Mouse (Mus musculus): ENCODE data around the gene Fgfr2.
"Not testable (repeated sequence)": the region's sequence is repeated elsewhere in the genome, so short reads cannot be mapped to it uniquely, and the experiment has no call there.

The Fgfr2 gene

DNA sequence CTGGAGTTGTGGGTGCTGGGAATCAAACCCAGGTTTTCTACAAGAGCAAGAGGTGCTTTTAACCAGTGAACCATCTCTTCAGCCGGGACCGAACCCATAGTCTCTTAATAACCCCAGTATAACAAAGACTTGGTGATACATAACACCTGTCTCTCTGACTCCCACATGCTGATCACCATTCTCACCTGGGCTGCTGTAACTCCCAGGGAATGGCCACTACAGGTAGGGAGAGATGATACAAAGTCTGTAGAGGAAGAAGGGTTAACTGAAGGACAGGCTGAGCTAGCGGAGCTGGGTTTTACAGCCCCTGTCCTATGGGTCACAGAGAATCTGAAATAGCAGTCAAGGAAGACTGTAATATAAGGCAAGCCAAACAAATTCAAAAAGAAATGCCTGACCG, 2580.0 kb downstream of the Fgfr2 start:
- no peak for DNase-seq (ENCODE audit: low spot score)

DNA sequence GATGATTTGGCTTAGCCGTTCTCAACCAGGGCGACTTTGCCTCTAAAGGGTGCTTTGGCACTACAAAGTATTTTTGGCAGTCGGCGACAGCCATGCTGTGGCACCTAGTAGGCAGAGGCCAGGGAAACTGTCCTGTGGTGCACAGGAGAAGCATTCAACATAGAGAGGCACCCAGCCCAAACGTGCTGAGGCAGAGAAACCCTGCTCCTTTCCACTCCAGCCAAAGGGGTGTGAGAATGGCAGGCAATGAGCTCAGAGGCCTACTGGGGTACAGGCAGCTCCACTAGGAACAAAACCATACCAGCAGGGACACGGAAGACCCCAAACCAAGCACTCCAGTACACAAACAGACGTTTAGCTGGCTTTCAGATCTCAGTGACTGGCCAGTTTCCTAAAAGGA, 2583.0 kb downstream of the Fgfr2 start:
- DNase-seq (ENCODE audit: low spot score) = no peak

DNA sequence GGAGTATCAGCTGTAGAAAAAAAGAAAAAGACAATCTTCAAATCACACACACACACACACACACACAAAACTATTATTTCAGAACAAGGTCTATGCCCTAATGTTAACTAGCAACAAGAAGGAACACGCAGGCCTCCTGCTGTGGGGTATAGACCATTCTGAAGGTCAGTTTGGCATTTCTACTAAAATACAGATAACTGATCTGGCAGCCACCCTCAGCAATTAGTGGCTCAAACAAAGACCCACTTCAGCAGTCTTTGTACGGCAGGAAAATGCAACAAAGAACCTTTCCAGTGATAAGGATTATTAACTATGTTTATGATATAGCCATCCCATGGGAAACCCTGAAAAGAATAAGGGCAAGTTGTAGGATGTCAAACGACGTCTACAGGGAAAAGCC, 2586.1 kb downstream of the Fgfr2 start:
- no peak for DNase-seq (ENCODE audit: low spot score)

DNA sequence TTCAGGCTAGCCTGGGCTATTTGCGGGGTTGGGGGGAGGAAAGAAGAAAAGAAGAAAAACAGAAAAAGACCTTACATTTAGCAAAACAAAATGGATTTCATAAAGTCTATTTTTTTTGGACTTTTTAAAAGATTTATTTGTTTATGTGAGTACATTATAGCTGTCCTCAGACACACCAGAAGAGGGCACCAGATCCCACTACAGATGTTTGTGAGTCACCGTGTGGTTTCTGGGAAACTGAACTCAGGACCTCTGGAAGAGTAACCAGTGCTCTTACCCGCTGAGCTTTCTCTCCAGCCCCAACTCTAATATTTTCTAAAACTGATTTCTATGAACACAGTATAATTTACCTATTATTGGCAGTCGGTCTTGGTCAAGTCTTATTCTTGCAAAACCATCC, 2588.0 kb downstream of the Fgfr2 start:
- no peak for DNase-seq (ENCODE audit: low spot score)

DNA sequence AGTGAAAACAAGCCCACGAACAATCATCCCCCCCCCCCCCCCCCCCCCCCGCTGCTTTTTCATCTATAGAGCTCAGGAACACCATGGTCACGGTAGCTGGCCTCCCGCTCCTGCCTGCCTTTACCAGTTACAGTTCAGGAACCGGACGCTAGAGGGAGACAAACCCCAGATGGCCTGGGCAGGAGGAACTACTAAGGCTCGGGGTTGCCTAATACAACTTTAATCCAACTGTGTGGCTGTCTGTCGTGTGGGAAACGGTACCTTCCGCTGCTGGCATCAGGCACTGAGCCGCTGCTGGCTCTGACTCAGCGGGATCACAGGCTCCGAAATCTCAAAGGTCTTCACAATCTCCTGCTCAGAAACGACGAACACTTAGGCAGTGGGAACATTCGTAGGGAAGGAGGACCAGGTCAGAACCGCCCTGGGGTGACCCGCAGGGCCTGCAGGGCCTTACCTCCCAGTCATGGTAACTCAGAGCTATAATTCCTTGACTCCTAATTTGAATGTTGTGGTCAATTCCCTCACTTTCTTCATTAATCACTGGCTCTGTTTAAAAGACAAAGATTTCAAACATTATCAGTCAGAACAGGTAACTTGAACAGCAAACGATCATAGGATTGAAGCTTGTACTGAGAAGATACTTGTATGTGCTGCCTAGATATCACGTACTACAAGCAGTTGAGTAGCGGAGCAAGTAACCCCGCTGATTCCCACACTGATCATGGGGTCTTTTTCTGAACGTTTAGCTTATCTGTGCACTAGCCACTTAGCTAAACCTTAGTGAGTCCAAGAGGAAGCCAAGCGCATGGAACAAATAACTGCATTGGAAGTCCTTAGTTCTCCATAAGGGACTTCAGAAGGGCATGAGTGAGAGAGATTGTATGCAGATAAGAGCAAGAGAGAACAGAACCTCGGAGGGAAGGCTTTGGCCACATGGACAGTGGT, 2589.6 kb downstream of the Fgfr2 start:
- DNase-seq (ENCODE audit: low spot score) = peak; percentile 91

DNA sequence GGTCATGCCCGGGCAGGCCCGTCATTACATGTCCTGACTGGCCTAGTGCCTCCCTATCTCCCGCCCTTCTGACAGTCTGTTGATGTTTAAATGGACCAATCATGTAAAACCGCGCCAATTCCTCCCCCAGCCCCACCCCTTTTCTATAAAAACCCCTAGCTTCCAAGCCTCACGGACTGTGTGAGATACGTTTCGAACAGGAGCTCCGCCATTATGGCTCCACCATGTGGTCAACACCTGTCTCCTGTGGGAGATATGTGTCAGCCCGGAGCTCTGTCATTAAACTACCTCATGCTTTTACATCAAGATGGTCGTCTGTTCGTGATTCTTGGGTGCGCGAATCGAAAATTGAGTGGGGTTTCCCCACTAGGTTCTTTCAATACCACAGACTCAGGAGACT, 2592.0 kb downstream of the Fgfr2 start:
- DNase-seq (ENCODE audit: low spot score) = not testable (repeated sequence)

DNA sequence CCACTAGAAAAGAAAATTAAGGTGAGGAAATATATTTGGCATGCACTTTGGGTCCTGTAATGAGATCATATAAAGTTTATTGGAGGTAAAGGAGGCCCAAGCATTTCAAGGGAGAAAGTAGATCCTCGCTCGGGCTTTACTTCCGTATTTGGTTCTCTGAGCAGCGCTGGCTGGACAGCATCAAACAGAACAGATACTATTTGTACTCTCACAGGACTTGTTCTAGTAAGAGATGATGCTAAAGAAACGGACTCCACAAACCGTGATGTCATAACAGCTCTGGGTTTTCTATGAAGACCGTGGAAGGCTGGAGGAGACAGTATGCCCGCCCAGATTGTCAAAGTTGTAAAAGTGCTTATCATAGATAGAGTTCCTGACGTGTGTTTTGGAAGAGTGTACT, 2595.8 kb downstream of the Fgfr2 start:
- DNase-seq (ENCODE audit: low spot score) = no peak

DNA sequence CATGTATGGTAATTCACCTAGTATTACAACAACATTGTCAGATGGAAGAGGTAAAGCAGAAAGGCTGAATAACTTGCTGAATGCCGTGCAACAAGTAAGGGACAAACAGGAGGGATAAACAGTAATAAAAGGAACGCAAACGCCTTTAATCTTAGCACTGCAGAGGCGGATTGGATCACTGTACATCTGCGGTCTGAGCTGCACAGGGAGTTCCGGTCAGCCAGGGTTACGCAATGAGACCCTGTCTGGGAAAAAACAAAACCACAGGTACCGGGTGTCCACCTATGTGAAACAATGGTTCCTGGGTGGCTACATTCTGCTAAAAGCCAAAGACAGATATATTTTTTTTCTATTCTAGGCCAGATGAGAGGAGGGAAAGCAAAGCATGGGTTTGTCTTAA, 2599.7 kb downstream of the Fgfr2 start:
- no peak for DNase-seq (ENCODE audit: low spot score)

DNA sequence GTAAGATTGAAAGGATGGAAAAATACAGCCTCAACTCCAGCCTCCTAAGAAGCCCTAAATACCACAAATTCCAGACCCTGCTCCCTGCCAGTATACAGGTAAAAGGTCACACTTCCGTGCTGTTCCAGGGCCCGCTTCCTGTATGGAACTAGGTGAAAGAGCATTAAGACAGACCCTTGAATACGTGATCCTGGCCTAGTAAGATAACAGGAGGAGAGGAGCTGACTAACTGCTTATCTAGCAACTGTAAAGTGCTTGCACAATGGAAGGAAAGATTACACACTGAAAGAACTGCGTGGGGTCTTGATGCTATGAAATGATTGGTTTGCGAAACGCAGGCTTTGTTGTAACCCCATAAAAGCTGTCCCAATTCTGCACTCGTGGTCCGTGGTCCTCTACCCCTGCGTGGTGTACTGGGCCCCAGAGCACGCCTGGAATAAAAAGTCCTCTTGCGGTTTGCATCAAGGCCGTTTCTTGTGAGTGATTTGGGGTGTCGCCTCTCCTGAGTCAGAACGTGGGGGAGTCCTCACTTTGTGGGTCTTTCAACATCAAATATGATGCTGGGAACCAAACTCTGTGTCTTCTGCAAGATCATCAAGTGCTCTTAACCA, 2602.2 kb downstream of the Fgfr2 start:
- DNase-seq (ENCODE audit: low spot score) = no peak

DNA sequence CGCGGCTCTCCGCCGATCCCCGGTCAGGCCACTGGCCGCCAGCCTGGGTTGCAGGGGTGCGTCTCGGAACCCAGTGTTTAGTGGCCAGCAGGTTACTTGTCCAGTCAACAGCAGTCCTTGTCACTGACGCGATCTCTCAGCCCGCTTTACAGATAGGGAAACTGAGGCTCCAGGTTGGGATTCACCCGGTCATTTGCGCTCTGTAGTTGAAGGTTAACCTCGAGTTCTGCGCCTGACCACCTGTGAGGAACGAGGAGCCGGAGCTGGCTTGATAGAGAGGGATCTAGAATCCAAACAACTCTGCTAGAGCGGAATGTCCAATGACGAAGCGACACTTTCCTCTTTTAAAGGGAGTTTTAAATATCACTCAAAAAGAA, 2603.1 kb downstream of the Fgfr2 start, which contains the start of gene Ate1:
Gene Ate1, minus strand, starts transcription at position 321 of the 377 bp plus-strand sequence.
- no peak for DNase-seq (ENCODE audit: low spot score)

DNA sequence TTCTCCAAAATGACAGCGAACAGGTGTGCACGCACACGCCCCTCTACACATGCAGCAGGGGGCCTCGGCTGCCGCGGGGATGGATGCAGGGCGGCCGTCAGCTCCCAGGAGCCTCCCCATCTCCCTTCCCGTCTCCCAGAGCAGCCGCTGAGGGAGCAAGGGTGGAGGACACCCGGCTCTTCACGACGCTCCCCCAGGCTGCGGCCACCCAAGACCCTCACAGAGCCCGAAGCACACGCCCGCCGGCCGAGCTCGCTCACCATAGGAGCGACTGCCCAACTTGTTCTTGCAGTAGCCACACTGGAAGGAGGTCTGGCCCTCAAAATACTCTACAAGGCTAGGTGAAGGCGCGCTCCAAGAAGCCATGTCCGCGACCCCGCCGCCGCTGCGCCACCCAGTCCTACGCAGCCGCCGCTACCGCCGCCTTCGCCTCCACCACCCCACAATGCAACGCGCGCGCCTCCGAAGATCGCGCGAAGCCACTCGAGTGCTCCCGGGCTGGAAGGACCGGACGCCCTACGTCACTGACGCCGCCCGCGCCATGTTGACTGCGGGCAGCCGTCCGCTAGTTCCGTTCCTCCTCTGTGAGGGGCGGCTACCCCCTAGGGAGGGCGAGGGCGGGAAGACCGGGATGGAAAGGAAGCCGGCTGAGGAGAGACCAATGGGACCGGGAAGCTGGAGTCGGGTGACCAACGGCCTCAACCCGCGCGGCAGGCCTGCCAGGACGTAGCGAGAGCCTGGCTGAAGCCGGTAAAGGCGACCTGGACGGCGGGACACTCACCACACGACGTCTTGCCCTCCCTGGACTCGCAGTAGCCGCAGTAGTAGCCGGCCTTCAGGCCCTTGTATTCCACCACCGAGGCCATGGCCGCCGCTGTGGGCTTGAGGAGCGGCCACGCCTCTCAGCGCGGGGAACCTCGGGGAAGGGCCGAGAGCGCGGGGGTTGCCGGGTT, 2603.8 kb downstream of the Fgfr2 start:
- DNase-seq (ENCODE audit: low spot score) = peak; percentile 98

DNA sequence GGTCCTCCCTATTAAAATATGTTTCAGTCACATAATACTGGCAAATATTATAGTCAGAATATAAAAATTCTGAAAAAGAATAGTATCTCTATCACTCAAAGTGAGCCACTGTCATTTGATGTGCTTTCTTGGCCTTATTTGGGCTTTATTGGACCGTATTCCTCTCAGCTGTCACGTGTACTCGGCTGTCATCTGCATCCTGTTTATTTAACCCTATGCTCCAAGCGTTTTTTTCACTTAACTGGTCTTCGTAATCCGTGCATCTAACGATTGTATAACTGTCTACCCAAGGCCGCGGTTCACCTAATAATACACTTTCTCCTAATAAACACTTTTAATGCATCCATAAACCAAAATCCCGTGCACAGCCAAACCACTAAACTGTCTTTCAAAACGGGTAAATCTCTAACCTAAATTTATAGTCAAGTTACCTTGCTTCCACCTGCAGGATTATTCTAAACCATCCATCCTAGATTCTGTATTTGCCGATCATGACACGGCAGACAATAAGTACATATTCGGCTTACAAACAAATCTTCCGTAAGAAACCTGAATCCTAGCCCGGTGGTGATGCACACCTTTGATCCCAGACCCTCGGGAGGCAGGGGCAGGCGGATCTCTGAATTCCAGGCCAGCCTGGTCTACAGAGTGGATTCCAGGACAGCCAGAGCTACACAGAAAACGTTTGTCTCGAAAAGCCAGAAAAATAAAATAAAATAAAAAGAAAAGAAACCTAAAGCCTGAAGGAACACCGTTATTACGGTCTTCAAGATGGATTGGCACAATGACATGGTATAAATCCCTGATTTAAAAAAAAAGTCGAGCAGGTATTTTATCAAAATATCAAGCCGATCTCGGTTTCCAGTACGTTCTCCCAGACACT, 2604.7 kb downstream of the Fgfr2 start:
- peak; percentile 48 for DNase-seq (ENCODE audit: low spot score)

DNA sequence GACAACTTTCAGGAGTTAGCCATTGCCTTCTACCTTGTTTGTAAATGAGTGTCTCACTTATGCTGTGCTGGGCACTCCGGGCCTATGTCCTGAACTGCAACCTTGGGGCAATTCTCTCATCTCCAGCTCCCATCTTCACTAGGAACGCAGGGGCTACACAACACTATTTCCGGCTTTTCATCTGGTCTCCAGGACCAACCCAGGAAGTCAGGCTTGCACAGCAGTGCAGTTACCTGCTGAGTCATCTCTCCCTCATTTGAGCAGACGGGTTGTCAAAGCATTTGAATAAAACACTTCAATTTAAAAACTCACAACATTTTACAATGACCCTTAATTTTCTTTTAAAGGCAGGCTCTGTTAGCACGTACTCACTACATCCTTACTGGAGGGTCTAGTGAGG, 2612.9 kb downstream of the Fgfr2 start:
- no peak for DNase-seq (ENCODE audit: low spot score)

DNA sequence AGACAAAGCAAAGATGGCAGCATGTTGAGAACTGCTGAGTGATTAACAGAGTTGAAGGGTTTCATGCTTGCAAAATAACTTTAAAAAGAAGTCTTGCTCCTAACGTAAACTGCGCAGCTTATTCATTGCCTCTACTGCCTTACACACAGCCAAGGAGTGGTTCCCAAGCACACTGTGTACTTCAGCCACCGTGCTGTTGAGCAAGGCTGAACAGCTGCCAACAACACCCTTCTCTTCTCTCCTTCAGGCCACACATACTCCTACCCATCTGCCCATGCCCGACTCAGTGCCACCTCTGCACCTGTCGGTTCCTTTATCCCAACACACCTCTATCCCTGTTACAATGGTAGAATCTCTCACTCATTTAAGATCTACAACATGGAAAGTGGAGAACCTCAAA, 2620.1 kb downstream of the Fgfr2 start:
- peak; percentile 36 for DNase-seq (ENCODE audit: low spot score)

DNA sequence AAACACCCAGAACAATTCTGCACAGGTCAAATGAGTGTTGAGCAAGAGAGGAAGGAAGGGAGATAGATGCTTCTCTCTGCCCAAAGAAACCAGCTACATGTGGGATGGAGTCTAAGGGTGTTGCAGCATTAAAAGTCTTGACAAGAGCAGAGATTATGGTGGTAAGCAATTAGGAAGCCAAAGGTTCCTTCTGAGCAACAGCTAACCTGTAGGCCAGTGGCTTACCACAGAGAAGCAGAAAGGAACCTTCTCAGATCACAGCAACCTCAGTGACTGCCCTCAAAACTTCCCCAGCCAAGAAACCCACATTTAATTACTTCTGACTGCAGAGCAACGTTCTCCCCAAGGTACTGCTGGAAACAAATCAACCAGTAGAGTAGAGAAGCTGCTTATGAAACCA, 2621.7 kb downstream of the Fgfr2 start:
- DNase-seq (ENCODE audit: low spot score) = no peak

DNA sequence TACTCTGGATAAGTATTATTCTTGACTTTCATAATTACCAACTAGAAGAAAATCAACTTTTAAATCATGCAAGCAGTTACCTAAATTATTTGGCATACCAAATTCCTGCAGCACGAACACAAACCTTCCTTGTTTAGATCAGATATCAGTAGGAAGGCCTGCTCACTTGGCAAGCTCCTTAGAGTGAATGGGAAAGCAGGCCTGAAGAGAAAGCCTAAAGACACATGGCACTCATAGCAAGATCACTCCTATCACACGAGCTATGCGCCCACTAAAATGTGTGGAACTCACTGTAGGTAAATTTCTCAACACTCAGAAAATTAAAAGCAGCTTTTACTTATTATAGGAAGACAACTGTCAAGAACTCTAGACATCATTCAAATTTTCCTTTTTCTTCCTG, 2629.8 kb downstream of the Fgfr2 start:
- DNase-seq (ENCODE audit: low spot score) = no peak

DNA sequence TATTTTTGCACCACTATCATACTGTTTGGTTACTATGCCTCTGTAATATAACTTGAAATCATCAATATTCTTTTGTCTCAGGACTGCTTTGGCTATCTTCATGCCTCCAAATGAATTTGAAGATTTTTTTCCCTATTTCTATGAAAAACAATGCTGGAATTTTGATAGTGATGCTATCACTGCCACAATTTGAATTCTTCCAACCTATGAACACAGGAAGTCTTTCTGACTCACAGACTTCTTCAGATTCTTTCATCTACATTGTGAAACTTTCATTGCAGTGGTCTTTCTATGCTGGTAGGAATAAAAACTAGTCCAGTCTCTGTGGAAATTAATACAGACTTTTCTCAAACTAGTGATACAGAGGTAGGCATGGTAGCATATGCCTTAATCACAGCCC, 2631.1 kb downstream of the Fgfr2 start:
- DNase-seq (ENCODE audit: low spot score) = no peak

DNA sequence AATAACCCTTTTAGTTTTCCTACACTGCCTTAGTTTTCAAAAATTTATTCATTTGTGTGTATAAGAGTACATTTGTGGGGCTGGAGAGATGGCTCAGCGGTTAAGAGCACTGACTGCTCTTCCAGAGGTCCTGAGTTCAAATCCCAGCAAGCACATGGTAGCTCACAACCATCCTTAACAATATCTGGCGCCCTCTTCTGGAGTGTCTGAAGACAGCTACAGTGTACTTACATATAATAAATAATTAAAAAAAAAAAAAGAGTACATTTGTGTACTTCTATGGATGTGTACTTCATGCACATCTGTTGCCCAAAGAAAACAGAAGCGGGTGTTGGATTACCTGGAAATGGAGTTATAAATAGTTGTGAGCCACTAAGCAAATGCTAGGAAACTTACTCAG, 2644.1 kb downstream of the Fgfr2 start:
- not testable (repeated sequence) for DNase-seq (ENCODE audit: low spot score)

DNA sequence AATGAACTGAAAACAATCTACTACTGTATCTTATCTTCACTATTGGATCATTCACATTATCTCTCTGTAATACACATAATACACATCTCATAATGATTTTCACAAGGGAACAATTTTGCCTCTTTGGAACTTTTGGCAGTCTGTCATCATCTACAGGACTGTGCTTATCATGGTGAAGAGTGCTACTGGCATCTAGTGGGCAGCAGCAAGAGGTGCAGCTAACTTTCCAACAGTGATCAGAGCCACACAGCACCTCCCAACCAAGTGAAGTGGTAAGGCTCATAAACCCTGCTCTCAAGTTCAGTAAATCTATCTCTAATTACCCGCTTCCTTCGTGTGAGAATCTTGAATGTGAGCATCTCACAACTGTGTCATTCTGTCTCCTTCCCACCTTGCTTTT, 2647.2 kb downstream of the Fgfr2 start:
- peak; percentile 44 for DNase-seq (ENCODE audit: low spot score)

DNA sequence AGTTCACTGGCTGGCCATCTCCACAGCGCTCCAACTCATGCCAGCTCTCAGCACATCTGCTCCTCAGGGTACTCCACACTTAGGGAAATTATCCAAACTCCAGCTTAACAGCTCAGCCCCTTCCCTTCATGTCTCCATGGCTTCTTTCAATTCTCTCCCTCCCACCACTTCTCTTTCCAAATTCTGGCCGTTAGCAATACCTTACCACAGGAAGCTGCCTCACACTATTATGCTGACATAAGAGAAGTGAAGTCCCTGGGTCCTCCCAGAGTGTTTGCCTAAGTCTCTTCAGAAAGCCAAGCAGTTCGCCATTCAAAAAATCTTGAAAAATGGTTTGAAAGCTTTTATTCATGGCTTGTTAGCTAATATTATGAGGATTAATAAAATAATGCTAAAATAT, 2649.3 kb downstream of the Fgfr2 start:
- no peak for DNase-seq (ENCODE audit: low spot score)

DNA sequence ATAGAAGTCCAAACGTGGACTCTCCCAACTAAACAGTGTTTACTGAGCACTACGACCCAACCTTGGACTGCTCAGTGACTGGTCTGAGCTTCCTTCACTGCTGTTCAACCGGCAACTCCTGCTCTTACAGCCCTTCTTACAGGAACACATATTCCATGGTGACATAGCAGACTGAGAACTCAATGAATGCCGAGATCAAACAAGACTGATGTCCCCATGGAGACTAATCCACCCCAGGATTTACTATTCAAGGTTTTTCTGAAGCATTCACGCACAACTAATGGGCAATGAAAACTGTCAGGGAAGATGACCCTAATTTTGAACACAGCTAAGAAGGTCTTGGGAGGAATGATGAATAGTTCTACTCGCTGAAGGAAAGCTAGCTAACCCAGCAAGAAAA, 2650.5 kb downstream of the Fgfr2 start:
- DNase-seq (ENCODE audit: low spot score) = no peak

All from lung, postnatal 25 days (tissue).